Mouse (Mus musculus) lung, adult 18-20 months (tissue): ENCODE data around the gene Misp.

Experiments
- DNase-seq, 2 experiments: peaks; one replicate each; pipeline ENCODE4 v3.0.0; 2022; ENCODE audit warnings: mixed read lengths in 2 of 2

Misp gene

GRCm38 (mm10) chr10:79824413-79824812 lies 3.6 kb downstream of the Misp start:
- peak; percentile 49 to 70 for DNase-seq

GRCm38 (mm10) chr10:79831583-79831982 lies 10.8 kb downstream of the Misp start:
- DNase-seq = no peak

- DNase-seq = no peak
Measured at GRCm38 (mm10) chr10:79832026-79832785, 11.4 kb downstream of the Misp start.

GRCm38 (mm10) chr10:79832786-79833181 lies 12.0 kb downstream of the Misp start:
- no peak for DNase-seq

- DNase-seq = peak; percentile 71 to 80
Measured at GRCm38 (mm10) chr10:79834769-79835398, 14.1 kb downstream of the Misp start.

- no peak for DNase-seq
Measured at GRCm38 (mm10) chr10:79836918-79837317, 16.1 kb downstream of the Misp start.

GRCm38 (mm10) chr10:79838151-79838550 lies 17.4 kb downstream of the Misp start:
- no peak for DNase-seq

- DNase-seq = no peak
Measured at GRCm38 (mm10) chr10:79840091-79840490, 19.3 kb downstream of the Misp start.

GRCm38 (mm10) chr10:79840644-79841551 lies 20.1 kb downstream of the Misp start:
- DNase-seq = peak; percentile 78 to 81

GRCm38 (mm10) chr10:79842322-79842721 lies 21.5 kb downstream of the Misp start:
- no peak for DNase-seq

- no peak for DNase-seq
Measured at GRCm38 (mm10) chr10:79843476-79843875, 22.7 kb downstream of the Misp start.

- no peak for DNase-seq
Measured at GRCm38 (mm10) chr10:79846553-79846952, 25.8 kb downstream of the Misp start.

- no peak for DNase-seq
Measured at GRCm38 (mm10) chr10:79849941-79850628, 29.3 kb downstream of the Misp start.

GRCm38 (mm10) chr10:79851653-79852052 lies 30.9 kb downstream of the Misp start:
- no peak for DNase-seq

- peak; percentile 61 to 70 for DNase-seq
Measured at GRCm38 (mm10) chr10:79852107-79852789, 31.5 kb downstream of the Misp start.

GRCm38 (mm10) chr10:79852827-79853226 lies 32.0 kb downstream of the Misp start:
- no peak for DNase-seq

- peak; percentile 95 to 96 for DNase-seq
Measured at GRCm38 (mm10) chr10:79853392-79853791, 32.6 kb downstream of the Misp start.

GRCm38 (mm10) chr10:79853860-79854795 lies 33.3 kb downstream of the Misp start, which contains the start of gene Ptbp1:
Ptbp1 (plus strand) TSS chr10:79854427.
- peak; percentile 99 for DNase-seq

GRCm38 (mm10) chr10:79854801-79855541 lies 34.2 kb downstream of the Misp start:
- DNase-seq = peak; percentile 73 to 74
